Mouse (Mus musculus) activated CD4-positive, CD25-positive, alpha-beta regulatory T cell, adult 9 weeks (primary cell): ENCODE results near the gene Lnx1. TPM values are rescaled to one million over a fixed set of nuclear protein-coding genes. Genes with fewer than 3 reads are reported as not detected.

Experiments
- polyA plus RNA-seq: library from polyadenylated mRNA; unstranded; fragments of 100-300 nt; shearing (Covaris generic); gene quantifications from one replicate; pipeline ENCODE4 v1.2.1, GENCODE M21; 2017

Lnx1 gene
- not detected for polyA plus RNA-seq

DNA sequence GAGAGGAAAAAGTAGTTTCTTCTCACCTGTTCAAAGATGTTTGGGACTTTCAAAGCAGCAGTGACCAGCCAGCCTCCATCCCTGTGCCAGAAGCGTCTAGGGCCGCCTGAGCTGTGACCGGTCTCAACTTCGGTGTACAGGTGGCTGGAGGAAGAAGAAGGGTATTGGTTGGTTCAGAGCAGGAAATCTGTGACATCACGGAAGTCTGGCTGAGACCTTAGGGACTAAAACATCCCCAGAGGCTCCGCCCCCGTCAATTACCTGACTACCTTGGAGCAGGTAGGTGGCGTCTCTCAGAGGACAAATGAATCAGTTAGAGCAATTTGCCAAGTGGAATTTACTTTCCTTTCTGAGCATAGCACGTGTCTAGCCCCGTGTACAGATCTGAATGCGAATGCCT, at the start of gene Lnx1:
Gene Lnx1 (minus strand): TSS at position 147 of the 400 bp plus-strand sequence.

Other genes starting within 250 kb of the Lnx1 start
- gene Scfd2, start 171.2 kb downstream of the Lnx1 start, polyA plus RNA-seq, result 20.3 TPM
- gene Fip1l1, start 167.5 kb downstream of the Lnx1 start, polyA plus RNA-seq, result 153 TPM